Mouse (Mus musculus) embryonic facial prominence, embryonic 13.5 days (tissue): ENCODE data around the gene Coq5. TPM values are rescaled to one million over a fixed set of nuclear protein-coding genes. Genes with fewer than 3 reads are reported as not detected.
A peak's percentile ranks its signal among the peaks of the same experiment; 100 is the strongest.

Experiments used
- ATAC-seq: fragments of 200-750 bp; cut with Nextera tagmentation; 2 replicates; pipeline ENCODE4 v1.8.0; 2017; ENCODE audit warnings: low read depth; ENCODE audit not compliant: insufficient number of reproducible peaks, insufficient read depth, low FRiP score, low TSS enrichment
- H3K27ac ChIP-seq: fragments of 300-500 bp; sonication (generic); 2 replicates; pipeline ENCODE4 v1.5.1; 2015; ENCODE audit warnings: moderate library complexity, mild to moderate bottlenecking, inconsistent platforms
- H3K27me3 ChIP-seq: fragments of 300-500 bp; sonication (generic); 2 replicates; pipeline ENCODE4 v1.6.1; 2015; ENCODE audit warnings: mild to moderate bottlenecking, inconsistent platforms
- H3K36me3 ChIP-seq: fragments of 300-500 bp; sonication (generic); 2 replicates; pipeline ENCODE4 v1.6.1; 2015; ENCODE audit warnings: mild to moderate bottlenecking, inconsistent platforms
- H3K4me1 ChIP-seq: fragments of 300-500 bp; sonication (generic); 2 replicates; pipeline ENCODE4 v1.6.1; 2015; ENCODE audit warnings: inconsistent platforms
- H3K4me2 ChIP-seq: fragments of 300-500 bp; sonication (generic); 2 replicates; pipeline ENCODE4 v1.6.1; 2015; ENCODE audit warnings: moderate library complexity, mild to moderate bottlenecking, inconsistent platforms
- H3K4me3 ChIP-seq: fragments of 300-500 bp; sonication (generic); 2 replicates; pipeline ENCODE4 v1.5.1; 2015; ENCODE audit warnings: mild to moderate bottlenecking, inconsistent platforms
- H3K9ac ChIP-seq: fragments of 300-500 bp; sonication (generic); 2 replicates; pipeline ENCODE4 v1.6.1; 2015; ENCODE audit warnings: mild to moderate bottlenecking, inconsistent platforms
- H3K9me3 ChIP-seq: fragments of 300-500 bp; sonication (generic); 2 replicates; pipeline ENCODE4 v1.6.1; 2016; ENCODE audit warnings: inconsistent platforms
- WGBS: fragments of 180-500 bp; shearing (Covaris S2); methylation state at CpG from one replicate; pipeline ENCODE4 v1.1.7; 2015; ENCODE audit warnings: mixed read lengths; 5-methylcytosine and 5-hydroxymethylcytosine counted together
- polyA plus RNA-seq: library from polyadenylated mRNA; unstranded; fragments of >200 nt; fragmentation: Nextera tagmentation; extraction: Ambion mirVana; gene quantifications from 2 replicates; pipeline ENCODE4 v1.2.1, GENCODE M21; 2015

Gene Coq5
- 42.5 and 43.2 TPM in 2 replicates for polyA plus RNA-seq

GRCm38 (mm10) chr5:115279226-115280049, at the start of gene Coq5:
TSS of gene Coq5 (plus strand) at chr5:115279666.
- Histone ChIP-seq H3K9ac (peak within 1 kb of the TSS; percentile 87), H3K27ac (no peak within 1 kb of the TSS), H3K4me2 (peak within 1 kb of the TSS; percentile 87), H3K4me1 (peaks cover 5% of the 10 kb centered on the region), H3K27me3 (no peaks in the 10 kb centered on the region), H3K9me3 (no peaks in the 10 kb centered on the region), H3K36me3 (peaks cover 11% of the 10 kb centered on the region), H3K4me3 (peak within 1 kb of the TSS; percentile 95)
- peak; percentile 74 for ATAC-seq
- 4% methylated on average over 45 of the region's 45 CpGs for WGBS

GRCm38 (mm10) chr5:115230830-115231551, 48.5 kb upstream of the Coq5 start:
- Histone ChIP-seq H3K9me3 (no peaks in the 10 kb centered on the region), H3K27me3 (peaks cover 16% of the 10 kb centered on the region), H3K27ac (no peak overlapping the region), H3K4me3 (no peak overlapping the region), H3K4me2 (no peak overlapping the region), H3K4me1 (peaks cover 14% of the 10 kb centered on the region), H3K9ac (no peak overlapping the region), H3K36me3 (no peaks in the 10 kb centered on the region)
- 46% methylated on average over 15 of the region's 15 CpGs for WGBS
- no peak for ATAC-seq

- no peak for ATAC-seq
- 31% methylated on average over 16 of the region's 16 CpGs for WGBS
- peaks cover 14% of the 10 kb centered on the region for H3K4me1 ChIP-seq
- no peaks in the 10 kb centered on the region for H3K36me3 ChIP-seq
- no peak overlapping the region for H3K27ac ChIP-seq
- peaks cover 16% of the 10 kb centered on the region for H3K27me3 ChIP-seq
- H3K9ac ChIP-seq: no peak overlapping the region
- no peak overlapping the region for H3K4me3 ChIP-seq
- H3K9me3 ChIP-seq: no peaks in the 10 kb centered on the region
- H3K4me2 ChIP-seq: no peak overlapping the region
Observed at GRCm38 (mm10) chr5:115231552-115232120, 47.8 kb upstream of the Coq5 start.

- Histone ChIP-seq H3K9me3 (no peaks in the 10 kb centered on the region), H3K4me1 (peaks cover 14% of the 10 kb centered on the region), H3K4me3 (no peak overlapping the region), H3K36me3 (no peaks in the 10 kb centered on the region), H3K27me3 (peaks cover 16% of the 10 kb centered on the region), H3K9ac (no peak overlapping the region), H3K4me2 (no peak overlapping the region), H3K27ac (no peak overlapping the region)
- ATAC-seq: no peak
- 76% methylated on average over 6 of the region's 6 CpGs for WGBS
Observed at GRCm38 (mm10) chr5:115232516-115232915, 47.0 kb upstream of the Coq5 start.

GRCm38 (mm10) chr5:115233031-115233780, 46.3 kb upstream of the Coq5 start:
- Histone ChIP-seq H3K4me3 (no peak overlapping the region), H3K36me3 (no peaks in the 10 kb centered on the region), H3K9me3 (no peaks in the 10 kb centered on the region), H3K4me1 (peaks cover 14% of the 10 kb centered on the region), H3K27me3 (peaks cover 16% of the 10 kb centered on the region), H3K9ac (no peak overlapping the region), H3K27ac (no peak overlapping the region), H3K4me2 (no peak overlapping the region)
- 91% methylated on average over 14 of the region's 14 CpGs for WGBS
- ATAC-seq: no peak

GRCm38 (mm10) chr5:115234519-115234918, 44.9 kb upstream of the Coq5 start:
- no peak for ATAC-seq
- H3K4me1 ChIP-seq: peaks cover 22% of the 10 kb centered on the region
- H3K4me2 ChIP-seq: peak overlapping the region; percentile 91; the same call in 1 of the 2 replicates
- H3K27ac ChIP-seq: no peak overlapping the region
- no peak overlapping the region for H3K9ac ChIP-seq
- 56% methylated on average over 6 of the region's 6 CpGs for WGBS
- H3K27me3 ChIP-seq: peaks cover 16% of the 10 kb centered on the region
- H3K36me3 ChIP-seq: no peaks in the 10 kb centered on the region
- H3K4me3 ChIP-seq: no peak overlapping the region
- H3K9me3 ChIP-seq: no peaks in the 10 kb centered on the region

GRCm38 (mm10) chr5:115235323-115235771, 44.1 kb upstream of the Coq5 start:
- Histone ChIP-seq H3K4me3 (peak overlapping the region; percentile 58), H3K36me3 (peaks cover 7% of the 10 kb centered on the region), H3K4me1 (peaks cover 22% of the 10 kb centered on the region), H3K27ac (peak overlapping the region; percentile 28; the same call in 1 of the 2 replicates), H3K4me2 (peak overlapping the region; percentile 91), H3K9ac (peak overlapping the region; percentile 72), H3K9me3 (no peaks in the 10 kb centered on the region), H3K27me3 (peaks cover 16% of the 10 kb centered on the region)
- WGBS: 1% methylated on average over 45 of the region's 45 CpGs
- peak; percentile 49; the same call in 1 of the 2 replicates for ATAC-seq

- peaks cover 22% of the 10 kb centered on the region for H3K4me1 ChIP-seq
- no peaks in the 10 kb centered on the region for H3K9me3 ChIP-seq
- 1% methylated on average over 21 of the region's 21 CpGs for WGBS
- H3K36me3 ChIP-seq: peaks cover 12% of the 10 kb centered on the region
- peak within 1 kb of the TSS; percentile 58 for H3K4me3 ChIP-seq
- peak within 1 kb of the TSS; percentile 72 for H3K9ac ChIP-seq
- peak within 1 kb of the TSS; percentile 28; the same call in 1 of the 2 replicates for H3K27ac ChIP-seq
- peak within 1 kb of the TSS; percentile 91 for H3K4me2 ChIP-seq
- no peak for ATAC-seq
- H3K27me3 ChIP-seq: peaks cover 16% of the 10 kb centered on the region
Observed at GRCm38 (mm10) chr5:115235786-115236263, 43.6 kb upstream of the Coq5 start, which contains the start of gene Pop5. TSS of gene Pop5 (plus strand) at chr5:115235836.

GRCm38 (mm10) chr5:115237803-115238728, 41.4 kb upstream of the Coq5 start:
- Histone ChIP-seq H3K27me3 (peaks cover 16% of the 10 kb centered on the region), H3K4me3 (peak overlapping the region; percentile 95), H3K4me1 (peaks cover 17% of the 10 kb centered on the region), H3K27ac (peak overlapping the region; percentile 58), H3K36me3 (peaks cover 35% of the 10 kb centered on the region), H3K9ac (peak overlapping the region; percentile 85), H3K9me3 (no peaks in the 10 kb centered on the region), H3K4me2 (peak overlapping the region; percentile 83)
- peak; percentile 76; the same call in 1 of the 2 replicates for ATAC-seq
- WGBS: under 1% methylated on average over 88 of the region's 88 CpGs

GRCm38 (mm10) chr5:115238729-115239195, 40.7 kb upstream of the Coq5 start:
- 3% methylated on average over 11 of the region's 11 CpGs for WGBS

More at GRCm38 (mm10) chr5:115238729-115239195, 40.7 kb upstream of the Coq5 start:
- no peak for ATAC-seq
- Histone ChIP-seq H3K4me3 (peak overlapping the region; percentile 95), H3K36me3 (peaks cover 42% of the 10 kb centered on the region), H3K27me3 (peaks cover 11% of the 10 kb centered on the region), H3K4me1 (peaks cover 17% of the 10 kb centered on the region), H3K9ac (peak overlapping the region; percentile 85), H3K9me3 (no peaks in the 10 kb centered on the region), H3K4me2 (peak overlapping the region; percentile 83), H3K27ac (no peak overlapping the region)
